Mouse (Mus musculus) kidney, postnatal 36 days (tissue): ENCODE data around the gene Wscd2.

ENCODE experiments used
- DNase-seq, 2 experiments: peaks; one replicate each; pipeline ENCODE4 v3.0.0; 2021 to 2022; ENCODE audit warnings: mixed read lengths in 2 of 2

Wscd2 gene

DNA sequence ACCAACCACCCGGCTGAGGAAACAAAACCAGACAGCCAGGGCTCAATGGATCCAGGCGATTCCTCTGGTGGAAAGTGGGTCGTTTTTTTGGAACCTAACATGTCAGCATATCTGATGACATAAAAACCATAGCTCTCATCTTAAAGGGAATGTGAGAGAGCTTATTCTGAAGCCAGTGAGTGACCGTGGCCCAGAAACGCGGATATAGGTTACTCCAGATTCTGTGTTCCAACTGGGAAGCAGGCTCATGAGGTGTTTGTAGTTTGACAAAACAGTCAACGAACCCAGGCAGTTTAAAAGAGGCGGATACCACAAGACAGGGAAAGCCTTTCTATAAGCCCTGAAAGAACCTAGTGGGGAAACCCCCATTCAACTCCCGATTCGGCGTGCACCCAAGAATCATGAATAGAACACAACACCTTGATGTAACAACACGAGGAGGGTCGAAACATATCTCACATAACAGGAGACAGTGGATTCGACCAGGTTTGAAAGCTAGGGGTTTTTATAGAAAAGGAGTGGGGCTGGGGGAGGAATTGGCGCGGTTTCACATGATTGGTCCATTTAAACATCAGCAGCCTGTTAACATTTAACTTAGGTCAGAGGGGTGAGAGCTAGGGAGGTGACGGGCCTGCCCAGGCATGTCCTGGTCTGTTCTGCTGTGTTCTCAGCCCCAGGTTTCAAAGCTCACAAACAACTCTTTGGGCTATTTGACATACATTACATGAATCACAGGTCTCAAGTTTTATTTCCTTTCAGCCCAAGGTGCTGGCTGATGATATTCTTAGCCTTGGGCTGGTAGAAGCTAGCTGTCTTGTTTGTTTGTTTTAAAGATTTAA, 95.7 kb downstream of the Wscd2 start:
- DNase-seq, result peak; percentile 19 to 30

DNA sequence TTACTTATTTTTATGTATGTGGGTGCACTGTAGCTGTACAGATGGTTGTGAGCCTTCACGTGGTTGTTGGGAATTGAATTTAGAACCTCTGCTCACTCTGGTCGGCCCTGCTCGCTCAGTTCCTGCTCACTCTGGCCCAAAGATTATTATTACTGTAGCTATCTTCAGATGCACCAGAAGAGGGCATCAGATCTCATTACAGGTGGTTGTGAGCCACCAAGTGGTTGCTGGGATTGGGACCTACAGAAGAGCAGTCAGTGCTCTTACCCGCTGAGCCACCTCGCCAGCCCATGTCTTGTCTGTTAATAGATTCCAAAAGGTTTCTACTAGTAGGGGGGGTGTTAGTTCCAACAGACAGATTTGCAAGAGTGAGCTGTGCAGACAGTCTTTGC, 96.3 kb downstream of the Wscd2 start:
- peak; percentile 7 to 12 for DNase-seq

GRCm38 (mm10) chr5:113590010-113590640, 100.0 kb downstream of the Wscd2 start:
- DNase-seq, result no peak

GRCm38 (mm10) chr5:113591166-113591565, 101.0 kb downstream of the Wscd2 start:
- DNase-seq, result no peak

DNA sequence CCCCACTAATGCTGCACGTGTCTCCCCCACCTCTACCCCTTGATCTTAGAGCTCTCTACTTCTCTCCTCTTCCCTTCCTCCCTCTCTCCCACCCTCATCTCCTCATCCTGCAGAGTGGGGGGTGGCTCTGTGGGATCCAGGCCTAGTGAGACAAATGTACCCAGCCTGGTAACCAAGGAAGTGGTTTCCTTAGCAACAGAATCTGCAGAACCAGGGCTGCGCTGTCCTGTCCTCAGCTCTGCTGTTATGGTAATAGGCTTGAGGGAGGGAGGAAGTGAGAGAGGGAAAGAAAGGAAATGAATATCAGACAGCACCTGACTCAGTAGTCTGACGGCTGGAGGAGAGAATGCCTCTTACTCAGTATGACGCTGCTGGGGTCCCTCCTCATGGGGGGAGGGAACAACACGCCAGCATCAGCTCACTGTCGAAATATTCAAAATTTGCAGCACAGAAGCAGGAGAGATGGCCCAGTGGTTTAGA, 101.7 kb downstream of the Wscd2 start:
- DNase-seq, result no peak

- no peak for DNase-seq
These were observed 104.0 kb downstream of the Wscd2 start for GRCm38 (mm10) chr5:113593911-113594705.

GRCm38 (mm10) chr5:113596252-113596651, 106.1 kb downstream of the Wscd2 start:
- DNase-seq, result no peak

- DNase-seq, result peak in 1 of 2 experiments; percentile 5
These were observed 106.7 kb downstream of the Wscd2 start for GRCm38 (mm10) chr5:113596780-113597353.

DNA sequence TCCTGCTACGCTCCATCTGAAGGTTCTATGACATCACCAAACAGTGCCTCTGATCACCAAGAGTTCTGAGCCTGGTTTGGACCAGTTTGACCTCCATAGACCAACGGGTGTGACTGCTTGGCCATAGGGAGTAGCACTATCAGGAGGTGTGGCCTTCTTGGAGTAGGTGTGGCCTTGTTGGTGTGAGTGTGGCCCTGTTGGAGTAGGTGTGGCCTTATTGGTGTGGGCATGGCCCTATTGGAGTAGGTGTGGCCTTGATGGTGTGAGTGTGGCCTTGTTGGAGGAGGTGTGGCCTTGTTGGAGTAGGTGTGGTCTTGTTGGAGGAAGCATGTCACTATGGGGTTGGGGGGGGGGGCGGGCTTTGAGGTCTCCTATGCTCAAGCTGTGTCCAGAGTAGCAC, 110.0 kb downstream of the Wscd2 start:
- no peak for DNase-seq

DNA sequence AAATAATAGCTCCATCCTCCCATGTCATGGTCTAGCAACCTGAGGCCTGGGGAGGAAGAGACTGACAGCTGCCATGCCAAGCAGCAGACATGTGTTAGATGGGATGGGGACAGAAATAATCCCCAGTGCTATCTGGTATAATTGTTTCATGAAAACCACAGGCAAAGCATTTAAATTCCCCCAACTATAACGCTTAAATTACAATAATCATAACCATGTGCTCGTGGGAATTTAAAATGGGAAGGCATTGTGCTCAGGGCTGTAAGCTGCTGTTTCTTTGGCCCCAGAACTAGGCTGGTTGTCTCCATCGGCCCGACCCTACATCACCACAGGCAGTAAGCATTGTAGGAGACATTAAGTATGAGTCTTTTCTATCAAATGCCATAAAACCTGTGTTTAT, 110.7 kb downstream of the Wscd2 start:
- DNase-seq, result no peak

DNA sequence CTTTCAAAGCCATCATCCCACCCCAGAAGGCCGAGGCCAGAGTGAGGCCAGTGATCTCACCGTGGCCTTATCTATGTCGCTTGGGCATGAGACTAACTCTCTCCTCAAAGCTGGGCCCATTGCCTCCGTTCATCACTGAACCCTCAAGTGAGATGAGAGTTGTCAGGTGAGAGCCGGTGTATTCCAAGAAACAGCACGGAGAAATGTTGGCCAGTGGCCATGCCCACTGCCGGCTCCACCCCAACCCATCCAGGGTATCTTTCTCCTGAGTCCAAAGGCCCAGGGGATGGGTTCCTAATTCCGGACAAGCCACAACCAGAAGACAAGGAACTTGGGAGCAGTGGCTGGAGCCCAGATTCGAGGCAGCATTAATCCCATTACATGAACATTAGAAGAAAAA, 113.3 kb downstream of the Wscd2 start:
- DNase-seq, result no peak

DNA sequence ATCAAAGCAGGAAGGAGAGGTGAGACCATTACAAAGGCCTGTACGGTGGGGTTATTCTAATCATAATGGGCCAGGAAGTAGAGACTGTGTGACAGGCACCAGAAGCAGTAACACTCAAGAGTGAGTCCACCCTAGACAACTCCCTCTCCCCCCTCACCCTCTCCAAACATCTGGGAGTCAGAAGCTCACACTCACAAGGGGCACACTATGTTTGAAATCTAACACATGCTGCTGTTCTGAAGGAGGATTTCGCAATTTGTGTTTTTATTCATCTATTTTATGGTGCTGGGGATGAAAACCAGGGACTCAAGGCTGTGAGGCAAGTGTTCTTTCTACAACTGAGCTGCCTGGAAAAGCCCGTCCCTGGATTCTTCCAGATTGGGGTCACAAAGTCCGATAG, 114.6 kb downstream of the Wscd2 start:
- no peak for DNase-seq

- no peak for DNase-seq
These were observed 116.0 kb downstream of the Wscd2 start for GRCm38 (mm10) chr5:113606121-113606520.

DNA sequence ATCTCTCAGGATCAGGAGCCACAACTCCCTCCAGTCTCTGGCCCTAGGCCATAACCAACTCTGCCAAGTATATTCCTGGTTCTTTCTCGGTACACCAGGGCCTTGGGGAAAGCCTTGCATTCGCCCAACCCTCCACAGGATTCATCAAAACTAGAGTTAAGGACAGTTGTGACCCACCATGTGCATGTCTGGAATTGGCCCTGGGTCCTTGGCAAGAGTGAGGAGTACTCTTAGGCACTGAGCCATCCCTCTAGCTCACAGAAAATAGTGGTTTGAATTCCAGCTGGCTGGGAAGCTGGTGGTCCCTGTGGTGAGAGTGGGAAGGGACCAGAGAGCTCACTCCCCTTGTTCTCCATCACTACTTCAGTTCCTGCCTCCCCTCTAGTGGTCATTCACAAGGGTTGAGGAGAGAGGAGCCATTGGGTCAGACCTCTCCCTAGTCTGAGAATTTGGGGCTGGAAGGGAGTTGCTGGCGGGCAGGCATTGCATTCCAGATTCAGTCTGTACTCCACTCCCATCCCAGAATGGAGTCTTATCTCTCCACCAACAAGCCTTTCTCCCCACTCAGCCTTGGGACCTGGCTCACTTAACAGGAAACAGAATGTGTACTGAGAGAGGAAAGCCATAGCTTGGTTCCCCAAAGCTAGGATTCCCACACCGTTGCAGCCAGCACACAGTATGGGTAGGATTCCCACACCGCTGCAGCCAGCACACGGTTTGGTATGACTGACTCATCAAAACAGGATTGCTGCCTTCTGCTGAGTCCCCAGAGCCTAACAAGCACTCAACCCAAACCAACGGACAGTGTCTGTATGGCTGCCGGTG, 117.0 kb downstream of the Wscd2 start:
- no peak for DNase-seq

- peak; percentile 15 to 21 for DNase-seq
These were observed 117.9 kb downstream of the Wscd2 start for GRCm38 (mm10) chr5:113607941-113608431.

DNA sequence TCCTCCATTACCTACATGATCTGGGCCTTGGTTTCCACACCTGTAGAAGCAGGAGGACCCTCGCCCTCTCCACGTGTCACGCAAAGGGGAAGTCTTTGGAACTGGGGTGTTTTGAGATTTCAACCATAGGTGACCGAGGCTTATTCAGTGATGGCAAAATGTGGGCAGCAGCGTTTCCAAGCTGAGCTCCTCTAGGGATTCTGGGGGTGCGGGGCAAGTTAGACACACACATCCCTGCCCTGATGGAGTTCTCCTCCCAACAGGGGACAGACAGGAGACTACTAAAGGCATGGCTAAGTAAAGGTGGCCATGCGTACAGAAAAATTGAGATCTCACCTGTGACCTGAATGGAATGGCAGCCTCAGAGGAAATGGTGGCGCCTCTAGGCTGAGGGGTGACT, 118.4 kb downstream of the Wscd2 start:
- DNase-seq, result no peak

DNA sequence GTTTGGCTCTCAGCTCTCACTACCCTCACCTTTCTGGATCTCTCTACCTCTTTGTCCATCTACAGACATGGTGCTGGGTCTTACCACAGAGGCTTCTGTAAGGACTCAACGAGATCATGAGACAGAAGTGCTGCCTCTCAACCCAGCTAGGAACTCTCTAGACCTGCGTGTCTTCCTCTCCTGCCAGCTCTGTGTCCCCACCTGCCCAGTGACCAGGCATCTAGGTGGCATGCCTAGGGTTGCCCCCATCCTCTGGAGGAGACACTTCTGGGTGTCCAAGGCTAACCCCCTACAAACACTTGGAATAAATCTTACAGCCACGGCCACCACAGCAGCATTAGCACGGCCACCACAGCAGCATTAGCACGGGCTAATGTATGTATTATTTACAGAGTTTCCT, 119.8 kb downstream of the Wscd2 start:
- DNase-seq, result no peak

- DNase-seq, result no peak
These were observed 120.4 kb downstream of the Wscd2 start for GRCm38 (mm10) chr5:113610490-113610889.

- DNase-seq, result no peak
These were observed 121.0 kb downstream of the Wscd2 start for GRCm38 (mm10) chr5:113611131-113611530.

- DNase-seq, result no peak
These were observed 121.7 kb downstream of the Wscd2 start for GRCm38 (mm10) chr5:113611771-113612233.

GRCm38 (mm10) chr5:113618716-113619115, 128.6 kb downstream of the Wscd2 start:
- no peak for DNase-seq

DNA sequence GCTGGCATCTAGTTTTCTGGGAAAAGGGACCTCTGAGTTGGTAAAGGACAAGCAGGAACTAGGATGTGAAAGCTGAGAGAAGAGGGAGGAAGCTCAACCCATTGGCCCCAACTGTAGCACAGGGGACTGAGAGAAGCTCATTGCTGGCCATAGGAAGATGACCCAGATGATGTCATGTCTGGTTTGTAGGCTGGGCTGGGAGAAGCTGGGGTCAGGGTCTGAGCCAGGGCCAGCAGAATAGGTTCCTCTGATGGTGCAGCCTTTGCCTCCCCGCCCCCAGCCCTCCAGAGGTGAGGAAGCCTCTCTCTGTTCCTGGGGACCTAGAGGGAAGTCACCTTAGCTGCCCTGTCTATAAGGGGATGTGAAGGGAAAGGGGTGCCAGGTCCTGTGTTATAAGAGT, 129.0 kb downstream of the Wscd2 start:
- no peak for DNase-seq
